Mouse (Mus musculus) CH12.LX (cell line): ENCODE results near the gene Foxc2. TPM values are rescaled to one million over a fixed set of nuclear protein-coding genes. Genes with fewer than 3 reads are reported as not detected.

ENCODE experiments used
- DNase-seq: peaks from one replicate; pipeline ENCODE4 v3.0.0-alpha.2; 2013; ENCODE audit errors: extremely low read depth
- H3K27ac ChIP-seq: 2 replicates; pipeline ENCODE4 v1.5.1; 2012; ENCODE audit warnings: low read depth, mild to moderate bottlenecking, control low read depth, moderate library complexity; ENCODE audit not compliant: insufficient read depth
- H3K27me3 ChIP-seq: replicated peaks from 2 replicates; pipeline ENCODE3; 2012; ENCODE audit warnings: inconsistent platforms
- H3K36me3 ChIP-seq, 2 experiments: replicated peaks in 1 of 2; 2 replicates each; pipeline versions ENCODE3 to v1.6.1; 2012; ENCODE audit warnings: inconsistent platforms in 1 of 2, low read length in 1 of 2, mild to moderate bottlenecking in 1 of 2, mixed read lengths in 1 of 2, moderate library complexity in 1 of 2; ENCODE audit not compliant: control insufficient read depth in 1 of 2, insufficient read depth in 1 of 2
- H3K4me1 ChIP-seq, 2 experiments: 2 replicates each; pipeline ENCODE4 v1.6.1; 2012; ENCODE audit warnings: inconsistent platforms in 1 of 2, moderate library complexity in 1 of 2; ENCODE audit not compliant: insufficient read depth in 2 of 2, control insufficient read depth in 1 of 2
- H3K4me2 ChIP-seq: 2 replicates; pipeline ENCODE4 v1.6.1; 2012; ENCODE audit warnings: low read depth, mild to moderate bottlenecking, control low read depth; ENCODE audit not compliant: poor library complexity, insufficient read depth, severe bottlenecking
- H3K4me3 ChIP-seq, 3 experiments: fragments of 150-350 bp in 1 of 3; sonication (generic) in 1 of 3; replicated peaks in 1 of 3; 2 replicates each; pipeline versions ENCODE3 to v1.5.1; 2011 to 2012; ENCODE audit warnings: low read depth in 2 of 3, low read length in 2 of 3, mild to moderate bottlenecking in 2 of 3, moderate library complexity in 2 of 3, control low read depth in 1 of 3, improper control_type of control experiment in 1 of 3, inconsistent platforms in 1 of 3, mixed read lengths in 1 of 3; ENCODE audit not compliant: poor library complexity in 1 of 3
- H3K79me2 ChIP-seq: replicated peaks from 2 replicates; pipeline ENCODE4 v1.6.1; 2012; ENCODE audit warnings: mild to moderate bottlenecking, moderate library complexity; ENCODE audit not compliant: control insufficient read depth, poor library complexity, insufficient read depth, severe bottlenecking; ENCODE audit errors: extremely low read depth
- H3K9ac ChIP-seq: 2 replicates; pipeline ENCODE4 v1.6.1; 2012; ENCODE audit warnings: low read depth, mild to moderate bottlenecking, control low read depth, moderate library complexity; ENCODE audit not compliant: insufficient read depth
- H3K9me3 ChIP-seq: replicated peaks from 2 replicates; pipeline ENCODE3; 2012; ENCODE audit warnings: low read length, inconsistent platforms, mixed read lengths
- BHLHE40 ChIP-seq: IDR thresholded peaks from 2 replicates; pipeline ENCODE4 v1.6.1; 2011; ENCODE audit warnings: mild to moderate bottlenecking, low read depth, low read length, improper control_type of control experiment
- CHD1 ChIP-seq: IDR thresholded peaks from 2 replicates; pipeline ENCODE4 v1.6.1; 2012; ENCODE audit warnings: low read depth, low read length, improper control_type of control experiment, inconsistent platforms
- CHD2 ChIP-seq: IDR thresholded peaks from 2 replicates; pipeline ENCODE4 v1.6.1; 2011; ENCODE audit warnings: low read length, improper control_type of control experiment
- E2F4 ChIP-seq: IDR thresholded peaks from 2 replicates; pipeline ENCODE4 v1.6.1; 2011; ENCODE audit warnings: low read depth, low read length, improper control_type of control experiment; ENCODE audit not compliant: insufficient replicate concordance
- EP300 ChIP-seq: IDR thresholded peaks from 2 replicates; pipeline ENCODE4 v1.6.1; 2011; ENCODE audit warnings: low read length, improper control_type of control experiment
- GABPA ChIP-seq: IDR thresholded peaks from 2 replicates; pipeline ENCODE4 v1.6.1; 2012; ENCODE audit warnings: low read depth, low read length, improper control_type of control experiment, inconsistent platforms; ENCODE audit not compliant: insufficient replicate concordance
- JUN ChIP-seq: IDR thresholded peaks from 2 replicates; pipeline ENCODE4 v1.6.1; 2011; ENCODE audit warnings: low read depth, mild to moderate bottlenecking, low read length, improper control_type of control experiment, moderate library complexity; ENCODE audit not compliant: insufficient read depth
- KAT2A ChIP-seq: IDR thresholded peaks from 2 replicates; pipeline ENCODE4 v1.6.1; 2012; ENCODE audit warnings: low read length, improper control_type of control experiment, inconsistent platforms; ENCODE audit not compliant: insufficient replicate concordance
- MAFK ChIP-seq: IDR thresholded peaks from 2 replicates; pipeline ENCODE4 v1.6.1; 2011; ENCODE audit warnings: low read length, improper control_type of control experiment; ENCODE audit not compliant: insufficient replicate concordance
- MAX ChIP-seq: IDR thresholded peaks from 2 replicates; pipeline ENCODE4 v1.6.1; 2011; ENCODE audit warnings: low read length, improper control_type of control experiment
- MEF2A ChIP-seq: IDR thresholded peaks from 2 replicates; pipeline ENCODE4 v1.6.1; 2014; ENCODE audit warnings: low read depth, mild to moderate bottlenecking, inconsistent platforms, low read length, improper control_type of control experiment, borderline replicate concordance
- MXI1 ChIP-seq: IDR thresholded peaks from 2 replicates; pipeline ENCODE4 v1.6.1; 2011; ENCODE audit warnings: mild to moderate bottlenecking, low read depth, low read length, improper control_type of control experiment
- POLR2A ChIP-seq: IDR thresholded peaks from 2 replicates; pipeline ENCODE4 v1.6.1; 2011; ENCODE audit warnings: low read depth, mild to moderate bottlenecking, improper control_type of control experiment, low read length
- POLR2AphosphoS2 ChIP-seq: IDR thresholded peaks from 2 replicates; pipeline ENCODE4 v1.6.1; 2011; ENCODE audit warnings: low read depth, low read length, improper control_type of control experiment
- RAD21 ChIP-seq: IDR thresholded peaks from 2 replicates; pipeline ENCODE4 v1.6.1; 2011; ENCODE audit warnings: low read depth, mild to moderate bottlenecking, low read length, improper control_type of control experiment, moderate library complexity
- RCOR1 ChIP-seq: conservative IDR thresholded peaks from 2 replicates; pipeline ENCODE4 v1.6.1; 2012; ENCODE audit warnings: low read depth, mild to moderate bottlenecking, inconsistent platforms, low read length, improper control_type of control experiment
- SIN3A ChIP-seq: IDR thresholded peaks from 2 replicates; pipeline ENCODE4 v1.6.1; 2012; ENCODE audit warnings: low read length, improper control_type of control experiment, inconsistent platforms
- TBP ChIP-seq: conservative IDR thresholded peaks from 2 replicates; pipeline ENCODE4 v1.6.1; 2011; ENCODE audit warnings: low read depth, low read length, improper control_type of control experiment
- TCF12 ChIP-seq: IDR thresholded peaks from 2 replicates; pipeline ENCODE4 v1.6.1; 2014; ENCODE audit warnings: low read depth, mild to moderate bottlenecking, inconsistent platforms, low read length, improper control_type of control experiment
- UBTF ChIP-seq: IDR thresholded peaks from 2 replicates; pipeline ENCODE4 v1.6.1; 2012; ENCODE audit warnings: low read depth, mild to moderate bottlenecking, inconsistent platforms, low read length, improper control_type of control experiment, moderate library complexity
- USF1 ChIP-seq: IDR thresholded peaks from 2 replicates; pipeline ENCODE4 v1.6.1; 2014; ENCODE audit warnings: low read depth, mild to moderate bottlenecking, inconsistent platforms, low read length, improper control_type of control experiment
- USF2 ChIP-seq: conservative IDR thresholded peaks from 2 replicates; pipeline ENCODE4 v1.6.1; 2011; ENCODE audit warnings: low read depth, low read length, improper control_type of control experiment
- ZMIZ1 ChIP-seq: IDR thresholded peaks from 2 replicates; pipeline ENCODE4 v1.6.1; 2012; ENCODE audit warnings: low read depth, mild to moderate bottlenecking, inconsistent platforms, low read length, improper control_type of control experiment
- ZNF384 ChIP-seq: IDR thresholded peaks from 2 replicates; pipeline ENCODE4 v1.6.1; 2012; ENCODE audit warnings: low read depth, low read length, improper control_type of control experiment, inconsistent platforms
- dilution Hi-C: fragments of 300-500 bp; cut with MboI; formaldehyde crosslinking; loops from 2 replicates; pipeline ENCODE4 v1.14.3; 2020; ENCODE audit warnings: low sequenced_read_pairs; ENCODE audit not compliant: extremely low pct_unique_long_range_greater_than_20kb, extremely low pct_ligation_motif_present
- in situ Hi-C: fragments of 300-500 bp; cut with MboI; formaldehyde crosslinking; loops from 3 replicates; pipeline ENCODE4 v1.14.3; 2019; ENCODE audit warnings: low sequenced_read_pairs, low pct_ligation_motif_present, low pct_unique_long_range_greater_than_20kb, mixed read lengths
- polyA plus RNA-seq: library from polyadenylated mRNA; unstranded; fragments of >175 nt; gene quantifications from 2 replicates; pipeline ENCODE4 v1.2.1, GENCODE M21; 2012; ENCODE audit warnings: low read depth; ENCODE audit not compliant: insufficient read length
- total RNA-seq, 2 experiments: library from RNA; depleted of rRNA; stranded (reverse); fragments of 300-350 nt in 1 of 2; fragments of >200 nt in 1 of 2; gene quantifications; 2 replicates each; pipeline ENCODE4 v1.2.3; 2012 to 2014

Gene Foxc2
- total and polyA plus RNA-seq, 3 experiments, result not detected

DNA sequence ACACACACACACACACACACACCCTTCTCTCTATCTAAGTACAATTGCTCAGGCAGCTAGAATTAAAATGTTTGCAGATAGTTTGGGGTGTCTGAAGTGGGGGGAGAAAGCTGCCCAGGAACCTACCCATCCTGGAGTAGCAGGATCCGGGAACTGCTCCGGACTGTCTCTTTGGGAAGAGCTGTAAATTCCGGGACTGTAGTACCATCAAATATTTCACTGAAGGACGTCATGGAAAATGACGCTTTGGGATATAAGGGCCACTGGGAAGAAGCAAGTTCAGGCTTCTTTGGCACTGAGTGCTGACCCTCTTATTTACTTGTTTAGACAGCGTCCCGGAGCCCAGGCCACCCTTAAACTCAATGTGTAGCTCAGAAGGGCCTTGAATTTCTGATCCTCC is 36.8 kb upstream of the Foxc2 start:
- no peak overlapping the region for H3K4me2 ChIP-seq
- peaks cover 78% of the 10 kb centered on the region for H3K27me3 ChIP-seq
- no peak overlapping the region for H3K4me3 ChIP-seq
- H3K36me3 ChIP-seq, result no peaks in the 10 kb centered on the region
- peaks cover 20% of the 10 kb centered on the region for H3K9me3 ChIP-seq
- no peak for DNase-seq
- no peak overlapping the region for H3K27ac ChIP-seq
- H3K79me2 ChIP-seq, result no peaks in the 10 kb centered on the region
- no peak overlapping the region for H3K9ac ChIP-seq
- H3K4me1 ChIP-seq, result no peaks in the 10 kb centered on the region
- TF ChIP-seq USF2, result no peak
- no peak for TF ChIP-seq EP300
- TF ChIP-seq E2F4, result no peak
- TF ChIP-seq MXI1, result no peak
- no peak for TF ChIP-seq RAD21
- no peak for TF ChIP-seq POLR2AphosphoS2
- no peak for TF ChIP-seq CHD2
- TF ChIP-seq ZMIZ1, result no peak
- TF ChIP-seq POLR2A, result no peak
- in situ Hi-C loops (no loop called here), dilution Hi-C loops (no loop called here)

DNA sequence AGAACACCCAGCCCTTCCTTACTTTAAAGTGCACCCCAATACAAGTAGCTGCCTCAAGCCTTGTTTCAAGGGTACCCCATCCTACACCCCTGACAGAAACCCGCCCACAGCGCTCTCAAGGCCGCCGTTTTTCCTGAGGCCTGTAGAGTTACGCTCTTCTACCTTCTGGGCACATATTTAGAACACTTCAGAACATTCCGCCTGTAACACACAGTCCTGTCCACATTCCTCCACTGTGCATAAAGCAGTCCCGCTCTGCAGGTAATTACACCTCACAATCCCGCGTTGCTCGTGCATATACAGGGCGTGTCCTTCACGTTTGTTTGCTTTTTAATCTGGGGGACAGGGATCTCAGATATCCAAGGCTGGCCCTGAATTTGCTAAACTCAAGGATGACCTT is 36.0 kb upstream of the Foxc2 start:
- no peak for DNase-seq
- Histone ChIP-seq H3K4me3 (no peak overlapping the region), H3K36me3 (no peaks in the 10 kb centered on the region), H3K4me1 (no peaks in the 10 kb centered on the region), H3K9me3 (peaks cover 26% of the 10 kb centered on the region), H3K27ac (no peak overlapping the region), H3K4me2 (no peak overlapping the region), H3K79me2 (no peaks in the 10 kb centered on the region), H3K27me3 (peaks cover 71% of the 10 kb centered on the region), H3K9ac (no peak overlapping the region)
- in situ Hi-C loops (no loop called here), dilution Hi-C loops (no loop called here)
- TF ChIP-seq UBTF, result no peak
- no peak for TF ChIP-seq KAT2A
- TF ChIP-seq TBP, result no peak
- TF ChIP-seq GABPA, result no peak
- no peak for TF ChIP-seq MXI1
- no peak for TF ChIP-seq MEF2A
- no peak for TF ChIP-seq RCOR1
- no peak for TF ChIP-seq ZNF384
- TF ChIP-seq RAD21, result no peak
- TF ChIP-seq SIN3A, result no peak
- TF ChIP-seq USF1, result no peak
- no peak for TF ChIP-seq JUN
- no peak for TF ChIP-seq BHLHE40
- TF ChIP-seq CHD1, result no peak
- no peak for TF ChIP-seq MAFK
- TF ChIP-seq TCF12, result no peak
- TF ChIP-seq MAX, result no peak
